Mouse (Mus musculus): Measurements from ENCODE around the gene Mcub. TPM values are rescaled to one million over a fixed set of nuclear protein-coding genes. Genes with fewer than 3 reads are reported as not detected.

Mcub gene
- 1 to 10 TPM; 3.5 to 5.3 TPM for total RNA-seq (2021)
- long read RNA-seq, experiment 1, partial matches to known transcripts, result 1 of 2 reads
- long read RNA-seq, experiment 1, other reads (novel, unspliced or antisense), result 0 of 2 reads
- long read RNA-seq, experiment 2, partial matches to known transcripts, result 0 of 3 reads
- long read RNA-seq, experiment 2, other reads (novel, unspliced or antisense), result 1 of 3 reads

DNA sequence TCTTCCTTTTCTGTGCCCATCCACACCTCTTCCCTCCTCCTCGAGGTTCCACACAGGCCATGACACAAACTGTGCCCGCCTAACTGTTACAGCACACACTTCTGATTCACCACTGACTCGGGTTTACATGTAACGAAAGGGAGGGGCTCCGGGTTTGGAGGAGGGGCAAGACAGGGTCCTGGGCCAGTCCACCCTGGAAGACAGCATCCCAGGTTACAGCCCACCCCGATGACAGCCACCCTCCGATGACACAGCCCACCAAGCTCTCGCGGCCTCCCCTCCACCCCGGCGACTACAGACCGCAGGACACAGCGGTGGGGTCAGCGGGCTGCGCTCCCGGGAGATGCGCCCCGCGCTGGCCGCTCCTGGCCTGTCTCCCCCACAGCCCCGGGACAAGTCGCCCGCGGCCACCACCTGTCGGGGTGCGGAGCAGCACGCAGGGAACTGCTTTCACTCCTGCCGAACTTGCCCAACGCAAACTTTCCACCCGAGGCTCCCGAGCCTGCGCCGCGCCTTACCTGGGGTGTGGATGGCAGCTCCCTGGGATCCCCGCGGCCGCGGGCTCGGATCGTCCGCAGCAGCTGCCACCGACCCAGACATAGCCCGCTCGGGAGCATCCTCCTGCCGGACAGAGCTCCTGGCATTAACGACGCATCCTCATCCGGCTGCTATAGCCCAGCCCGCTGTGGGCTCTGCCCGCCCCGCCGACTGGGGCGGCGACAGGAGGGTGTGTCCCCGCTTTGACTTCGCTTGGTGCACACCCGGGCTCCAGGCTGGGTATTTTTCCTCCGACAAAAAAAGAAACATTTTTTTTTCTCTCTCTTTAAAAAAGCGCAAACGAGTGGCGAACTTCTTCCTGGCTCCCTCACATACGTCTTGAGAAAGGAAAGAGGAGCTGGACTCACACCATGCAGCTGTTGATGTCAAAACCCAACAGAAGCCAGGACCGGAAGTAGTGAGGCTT is at the start of gene Mcub:
Gene Mcub, minus strand, starts transcription at position 775 of the 964 bp plus-strand sequence.
- Histone ChIP-seq H3K27ac (no peak within 1 kb of the TSS), H3K4me3 (peak within 1 kb of the TSS; percentile 63)
- TF ChIP-seq CTCF (conservative IDR thresholded peaks at IDR 0.05), result no peak
- no peak for DNase-seq (ENCODE audit: low spot score in 2 of 2)

DNA sequence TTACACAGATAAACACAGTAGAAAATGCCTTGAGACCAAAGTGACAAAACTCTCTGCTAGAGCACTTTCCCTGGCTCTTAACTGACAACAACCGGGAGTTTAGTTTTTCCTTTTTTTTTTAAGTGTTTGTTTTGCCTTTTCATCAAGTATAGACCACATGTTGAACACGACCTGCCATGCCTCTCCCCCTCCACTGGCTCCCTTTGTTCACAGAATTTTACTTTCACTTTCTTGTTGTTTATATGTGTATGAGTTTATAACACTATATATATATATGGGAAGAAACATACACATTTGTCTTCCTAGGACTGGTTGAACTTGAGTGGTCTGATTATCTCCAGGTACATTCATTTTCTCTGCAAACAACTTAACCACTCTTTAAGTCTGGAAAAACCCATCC is 42.9 kb upstream of the Mcub start:
- DNase-seq (ENCODE audit: low spot score in 2 of 2), result no peak
- no peak for TF ChIP-seq CTCF (conservative IDR thresholded peaks at IDR 0.05)

DNA sequence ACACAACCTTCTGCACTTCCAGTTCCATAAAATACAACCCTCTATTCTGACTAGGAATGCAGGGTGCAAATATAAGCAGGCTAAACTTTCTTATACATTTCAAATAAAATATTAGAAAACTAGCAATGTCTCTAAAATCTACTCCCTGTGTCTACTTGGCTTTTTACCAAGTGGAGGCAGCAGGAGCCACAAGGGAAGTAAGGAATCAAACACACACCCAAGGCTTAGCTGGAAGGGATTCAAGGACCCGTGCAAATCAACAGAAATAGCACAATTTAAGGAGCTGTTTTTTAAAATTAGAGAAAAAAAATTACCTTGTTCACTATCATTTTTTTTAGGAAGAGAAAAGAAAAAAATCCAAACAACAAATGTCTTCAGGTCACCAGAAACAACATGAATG is 41.2 kb upstream of the Mcub start:
- Histone ChIP-seq H3K4me3 (no peak overlapping the region), H3K27ac (no peak overlapping the region)
- TF ChIP-seq CTCF (conservative IDR thresholded peaks at IDR 0.05), result no peak
- DNase-seq (ENCODE audit: low spot score in 2 of 2), result no peak

More for the DNA sequence above, 42.9 kb upstream of the Mcub start:
- H3K27ac ChIP-seq, result no peak overlapping the region
- H3K4me3 ChIP-seq, result no peak overlapping the region

- DNase-seq (ENCODE audit: low spot score in 2 of 2), result no peak
- no peak for TF ChIP-seq CTCF (conservative IDR thresholded peaks at IDR 0.05)
- Histone ChIP-seq H3K4me3 (no peak overlapping the region), H3K27ac (no peak overlapping the region)
Observed at GRCm38 (mm10) chr3:130006141-130006540, 36.1 kb upstream of the Mcub start.

GRCm38 (mm10) chr3:130000926-130001325 is 30.9 kb upstream of the Mcub start:
- Histone ChIP-seq H3K27ac (no peak overlapping the region), H3K4me3 (no peak overlapping the region)
- no peak for DNase-seq (ENCODE audit: low spot score in 2 of 2)
- no peak for TF ChIP-seq CTCF (conservative IDR thresholded peaks at IDR 0.05)

DNA sequence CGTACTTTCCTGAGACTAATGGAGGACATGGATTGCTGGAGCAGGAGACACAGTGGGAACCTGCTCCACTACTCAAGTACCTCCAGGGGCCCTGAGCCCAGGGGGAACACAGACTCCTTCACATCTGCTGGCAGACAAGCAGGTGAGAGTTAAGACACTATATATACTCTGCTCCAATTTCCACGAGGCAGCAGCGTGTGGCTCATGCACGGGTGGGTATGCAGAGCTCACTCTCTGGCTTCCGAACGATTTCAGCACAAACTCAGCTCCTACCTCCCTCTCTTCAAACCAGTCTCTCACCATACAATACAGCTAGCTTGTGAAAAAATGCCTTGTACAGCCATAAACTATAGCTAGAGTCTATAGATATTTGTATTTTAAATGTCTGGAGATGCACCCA is 28.5 kb upstream of the Mcub start:
- no peak overlapping the region for H3K4me3 ChIP-seq
- no peak overlapping the region for H3K27ac ChIP-seq
- TF ChIP-seq CTCF (conservative IDR thresholded peaks at IDR 0.05), result no peak
- DNase-seq (ENCODE audit: low spot score in 2 of 2), result no peak

- no peak for TF ChIP-seq CTCF (conservative IDR thresholded peaks at IDR 0.05)
- DNase-seq (ENCODE audit: low spot score in 2 of 2), result no peak
- no peak overlapping the region for H3K4me3 ChIP-seq
- no peak overlapping the region for H3K27ac ChIP-seq
Observed at GRCm38 (mm10) chr3:129998001-129998400, 28.0 kb upstream of the Mcub start.

DNA sequence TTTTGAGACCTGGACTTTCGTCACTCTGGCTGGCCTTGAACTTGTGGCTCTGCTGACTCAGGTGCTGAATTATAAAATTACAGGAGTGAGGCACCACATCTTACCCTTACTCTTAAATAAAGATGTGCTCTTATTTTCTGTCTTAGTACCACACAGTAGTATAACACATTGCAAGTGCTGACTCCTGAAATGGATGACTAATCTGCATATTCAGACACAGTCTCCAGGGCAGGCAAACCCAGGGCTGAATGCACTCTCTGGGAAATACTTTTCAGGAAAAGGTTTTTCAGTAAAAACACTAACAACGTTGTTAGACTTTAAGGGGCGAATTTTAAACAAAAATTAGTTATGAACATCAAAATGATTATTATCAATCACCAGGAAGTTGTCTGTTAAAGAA is 27.3 kb upstream of the Mcub start:
- no peak for DNase-seq (ENCODE audit: low spot score in 2 of 2)
- H3K27ac ChIP-seq, result no peak overlapping the region
- TF ChIP-seq CTCF (conservative IDR thresholded peaks at IDR 0.05), result no peak
- no peak overlapping the region for H3K4me3 ChIP-seq

- no peak for DNase-seq (ENCODE audit: low spot score in 2 of 2)
- TF ChIP-seq CTCF (conservative IDR thresholded peaks at IDR 0.05), result no peak
- no peak overlapping the region for H3K27ac ChIP-seq
Observed at GRCm38 (mm10) chr3:129987297-129987696, 17.3 kb upstream of the Mcub start.

DNA sequence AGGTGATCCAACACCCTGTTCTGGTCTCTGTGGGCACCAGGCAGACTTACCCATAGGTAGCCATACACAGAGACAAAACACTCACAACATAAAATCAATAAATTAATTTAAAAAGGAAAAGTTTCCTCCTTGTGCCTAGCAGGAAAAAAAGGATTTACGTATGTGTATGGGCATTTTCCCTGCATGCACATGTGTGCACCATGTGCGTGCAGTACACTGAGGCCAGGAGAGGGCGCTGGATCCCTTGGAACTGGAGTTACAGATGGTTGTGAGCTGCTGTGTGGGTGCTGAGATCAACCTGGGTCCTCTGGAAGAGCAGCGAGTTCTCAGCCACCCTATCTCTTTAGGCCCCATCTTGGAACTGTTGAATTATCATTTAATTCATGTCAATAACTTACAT is 15.3 kb upstream of the Mcub start:
- no peak overlapping the region for H3K27ac ChIP-seq
- TF ChIP-seq CTCF (conservative IDR thresholded peaks at IDR 0.05), result peak; percentile 48
- H3K4me3 ChIP-seq, result no peak overlapping the region
- DNase-seq (ENCODE audit: low spot score in 2 of 2), result no peak

More at GRCm38 (mm10) chr3:129987297-129987696, 17.3 kb upstream of the Mcub start:
- H3K4me3 ChIP-seq, result no peak overlapping the region

- no peak for DNase-seq (ENCODE audit: low spot score in 2 of 2)
- no peak for TF ChIP-seq CTCF (conservative IDR thresholded peaks at IDR 0.05)
- no peak overlapping the region for H3K27ac ChIP-seq
- H3K4me3 ChIP-seq, result no peak overlapping the region
Observed at GRCm38 (mm10) chr3:129984797-129985196, 14.8 kb upstream of the Mcub start.

GRCm38 (mm10) chr3:129982271-129982670 is 12.3 kb upstream of the Mcub start:
- no peak overlapping the region for H3K27ac ChIP-seq
- H3K4me3 ChIP-seq, result no peak overlapping the region
- DNase-seq (ENCODE audit: low spot score in 2 of 2), result peak in 1 of 2 experiments; percentile 15
- no peak for TF ChIP-seq CTCF (conservative IDR thresholded peaks at IDR 0.05)

GRCm38 (mm10) chr3:129981756-129982155 is 11.8 kb upstream of the Mcub start:
- no peak for DNase-seq (ENCODE audit: low spot score in 2 of 2)
- no peak overlapping the region for H3K27ac ChIP-seq
- TF ChIP-seq CTCF (conservative IDR thresholded peaks at IDR 0.05), result no peak

More at GRCm38 (mm10) chr3:129981756-129982155, 11.8 kb upstream of the Mcub start:
- no peak overlapping the region for H3K4me3 ChIP-seq

Measured in layer of hippocampus, adult 2 months (tissue).